Mouse (Mus musculus): Measurements from ENCODE around the gene Matk. TPM values are rescaled to one million over a fixed set of nuclear protein-coding genes. Genes with fewer than 3 reads are reported as not detected.

The Matk gene
- total RNA-seq, 2 experiments from 2014 or later, result 132 to 140 TPM

GRCm38 (mm10) chr10:81240876-81241275 lies 11.9 kb upstream of the Matk start:
- peak; percentile 65 for DNase-seq
- intact Hi-C loops (cut with DNase I), result no loop called here

- no peak for DNase-seq
- intact Hi-C loops (cut with DNase I), result no loop called here
Measured at GRCm38 (mm10) chr10:81242021-81242420, 10.7 kb upstream of the Matk start.

GRCm38 (mm10) chr10:81244146-81244545 lies 8.6 kb upstream of the Matk start:
- intact Hi-C loops (cut with DNase I), result no loop called here
- no peak for DNase-seq

GRCm38 (mm10) chr10:81244595-81244994 lies 8.1 kb upstream of the Matk start:
- intact Hi-C loops (cut with DNase I), result no loop called here
- peak; percentile 80 for DNase-seq

- no peak for DNase-seq
- intact Hi-C loops (cut with DNase I), result no loop called here
Measured at GRCm38 (mm10) chr10:81245166-81245565, 7.6 kb upstream of the Matk start.

- DNase-seq, result no peak
- intact Hi-C loops (cut with DNase I), result no loop called here
Measured at GRCm38 (mm10) chr10:81247804-81248203, 4.9 kb upstream of the Matk start.

- no peak for DNase-seq
Measured at GRCm38 (mm10) chr10:81249442-81249841, 3.3 kb upstream of the Matk start.

GRCm38 (mm10) chr10:81254886-81255285 lies 2.2 kb downstream of the Matk start:
- DNase-seq, result no peak
- intact Hi-C loops (cut with DNase I), result no loop called here

More at GRCm38 (mm10) chr10:81249442-81249841, 3.3 kb upstream of the Matk start:
- intact Hi-C loops (cut with DNase I), result no loop called here

GRCm38 (mm10) chr10:81257158-81258039 lies 4.7 kb downstream of the Matk start:
- DNase-seq, result no peak

GRCm38 (mm10) chr10:81259225-81259884 lies 6.6 kb downstream of the Matk start:
- peak; percentile 44 for DNase-seq
- intact Hi-C loops (cut with DNase I), result no loop called here

More at GRCm38 (mm10) chr10:81257158-81258039, 4.7 kb downstream of the Matk start:
- intact Hi-C loops (cut with DNase I), result no loop called here

GRCm38 (mm10) chr10:81261025-81261424 lies 8.3 kb downstream of the Matk start:
- intact Hi-C loops (cut with DNase I), result no loop called here
- DNase-seq, result no peak

- intact Hi-C loops (cut with DNase I), result no loop called here
- DNase-seq, result no peak
Measured at GRCm38 (mm10) chr10:81265540-81265939, 12.8 kb downstream of the Matk start.

GRCm38 (mm10) chr10:81266211-81267105 lies 13.7 kb downstream of the Matk start, which contains the start of the genes Mrpl54 and Apba3:
Gene Mrpl54 (minus strand): TSS chr10:81266934.
Gene Apba3 (plus strand): TSS chr10:81266960.
- intact Hi-C loops (cut with DNase I), result no loop called here
- DNase-seq, result peak; percentile 97

- intact Hi-C loops (cut with DNase I), result no loop called here
- DNase-seq, result peak; percentile 75
Measured at GRCm38 (mm10) chr10:81268056-81268455, 15.3 kb downstream of the Matk start.

- intact Hi-C loops (cut with DNase I), result no loop called here
- no peak for DNase-seq
Measured at GRCm38 (mm10) chr10:81268643-81269412, 16.1 kb downstream of the Matk start.

GRCm38 (mm10) chr10:81272356-81272755 lies 19.6 kb downstream of the Matk start:
- no peak for DNase-seq
- intact Hi-C loops (cut with DNase I), result no loop called here

GRCm38 (mm10) chr10:81273842-81274241 lies 21.1 kb downstream of the Matk start:
- no peak for DNase-seq
- intact Hi-C loops (cut with DNase I), result no loop called here

GRCm38 (mm10) chr10:81277676-81278075 lies 24.9 kb downstream of the Matk start:
- peak; percentile 70 for DNase-seq

GRCm38 (mm10) chr10:81279496-81279895 lies 26.8 kb downstream of the Matk start:
- intact Hi-C loops (cut with DNase I), result no loop called here
- no peak for DNase-seq

More at GRCm38 (mm10) chr10:81277676-81278075, 24.9 kb downstream of the Matk start:
- intact Hi-C loops (cut with DNase I), result no loop called here

- intact Hi-C loops (cut with DNase I), result loop anchor here (10.0 kb wide), 1 partner anchor 171 kb away; the partner anchor contains the start of gene Nfic
- no peak for DNase-seq
Measured at GRCm38 (mm10) chr10:81284189-81284588, 31.5 kb downstream of the Matk start.

Data from left cerebral cortex, postnatal 4 days (tissue).